Mouse (Mus musculus): Measurements from ENCODE around the gene Lgals3bp. TPM values are rescaled to one million over a fixed set of nuclear protein-coding genes. Genes with fewer than 3 reads are reported as not detected.
A peak's percentile ranks its signal among the peaks of the same experiment; 100 is the strongest.

Gene Lgals3bp
- total RNA-seq, 1 experiment, result 1.5 TPM

GRCm38 (mm10) chr11:118348419-118348818 lies 53.5 kb downstream of the Lgals3bp start:
- no peak overlapping the region for H3K27ac ChIP-seq (ENCODE audit: insufficient read depth, low read depth, low read length, poor library complexity, severe bottlenecking)
- peaks cover 3 to 13% of the 10 kb centered on the region in 2 experiments for H3K4me1 ChIP-seq (ENCODE audit: control insufficient read depth in 2 of 2, insufficient read depth in 2 of 2, low read length in 2 of 2, poor library complexity in 1 of 2)
- no peaks in the 10 kb centered on the region for H3K9me3 ChIP-seq (ENCODE audit: control insufficient read depth, insufficient read depth, low read depth, low read length)
- H3K36me3 ChIP-seq (ENCODE audit: control insufficient read depth, insufficient read depth, low read length, poor library complexity, severe bottlenecking), result no peaks in the 10 kb centered on the region
- no peak for DNase-seq (ENCODE audit: low read depth, low spot score)
- 0 out of 4 replicates have a peak overlapping the region, but pooled peaks of 1 of the 2 experiments have one; percentile 16 for H3K4me3 ChIP-seq (ENCODE audit: insufficient read depth in 1 of 2, low read depth in 1 of 2, low read length in 2 of 2, poor library complexity in 1 of 2, severe bottlenecking in 1 of 2)
- in situ Hi-C loops (cut with MboI; ENCODE audit: low sequenced_read_pairs in 2 of 2, unreplicated experiment in 2 of 2), result no loop called here
- no peak for TF ChIP-seq HCFC1 (IDR thresholded peaks at IDR 0.05; ENCODE audit: borderline replicate concordance, insufficient read depth, low read length)
- TF ChIP-seq ZNF384 (IDR thresholded peaks at IDR 0.05; ENCODE audit: low read depth, low read length), result no peak
- no peak for TF ChIP-seq CHD2 (IDR thresholded peaks at IDR 0.05; ENCODE audit: low read depth, low read length)
- no peak for TF ChIP-seq MAFK (IDR thresholded peaks at IDR 0.05; ENCODE audit: insufficient read depth, low read depth, low read length)
- TF ChIP-seq ZC3H11A (IDR thresholded peaks at IDR 0.05; ENCODE audit: borderline replicate concordance, low read depth, low read length), result no peak
- no peak overlapping the region for H3K9ac ChIP-seq (ENCODE audit: insufficient read depth, low read depth, low read length, poor library complexity, severe bottlenecking)

GRCm38 (mm10) chr11:118347911-118348310 lies 54.0 kb downstream of the Lgals3bp start:
- no peaks in the 10 kb centered on the region for H3K36me3 ChIP-seq (ENCODE audit: control insufficient read depth, insufficient read depth, low read length, poor library complexity, severe bottlenecking)
- in situ Hi-C loops (cut with MboI; ENCODE audit: low sequenced_read_pairs in 2 of 2, unreplicated experiment in 2 of 2), result no loop called here
- no peak overlapping the region for H3K4me3 ChIP-seq (ENCODE audit: insufficient read depth in 1 of 2, low read depth in 1 of 2, low read length in 2 of 2, poor library complexity in 1 of 2, severe bottlenecking in 1 of 2)
- peaks cover 3 to 13% of the 10 kb centered on the region in 2 experiments for H3K4me1 ChIP-seq (ENCODE audit: control insufficient read depth in 2 of 2, insufficient read depth in 2 of 2, low read length in 2 of 2, poor library complexity in 1 of 2)
- TF ChIP-seq MAFK (IDR thresholded peaks at IDR 0.05; ENCODE audit: insufficient read depth, low read depth, low read length), result no peak
- no peak for TF ChIP-seq ZNF384 (IDR thresholded peaks at IDR 0.05; ENCODE audit: low read depth, low read length)
- TF ChIP-seq ZC3H11A (IDR thresholded peaks at IDR 0.05; ENCODE audit: borderline replicate concordance, low read depth, low read length), result no peak
- TF ChIP-seq CHD2 (IDR thresholded peaks at IDR 0.05; ENCODE audit: low read depth, low read length), result no peak
- no peak for TF ChIP-seq HCFC1 (IDR thresholded peaks at IDR 0.05; ENCODE audit: borderline replicate concordance, insufficient read depth, low read length)
- no peak for DNase-seq (ENCODE audit: low read depth, low spot score)
- H3K27ac ChIP-seq (ENCODE audit: insufficient read depth, low read depth, low read length, poor library complexity, severe bottlenecking), result no peak overlapping the region
- no peak overlapping the region for H3K9ac ChIP-seq (ENCODE audit: insufficient read depth, low read depth, low read length, poor library complexity, severe bottlenecking)
- no peaks in the 10 kb centered on the region for H3K9me3 ChIP-seq (ENCODE audit: control insufficient read depth, insufficient read depth, low read depth, low read length)

GRCm38 (mm10) chr11:118347391-118347790 lies 54.5 kb downstream of the Lgals3bp start:
- no peak overlapping the region for H3K4me3 ChIP-seq (ENCODE audit: insufficient read depth in 1 of 2, low read depth in 1 of 2, low read length in 2 of 2, poor library complexity in 1 of 2, severe bottlenecking in 1 of 2)
- TF ChIP-seq ZC3H11A (IDR thresholded peaks at IDR 0.05; ENCODE audit: borderline replicate concordance, low read depth, low read length) (no peak), MAFK (IDR thresholded peaks at IDR 0.05; ENCODE audit: insufficient read depth, low read depth, low read length) (no peak), ZNF384 (IDR thresholded peaks at IDR 0.05; ENCODE audit: low read depth, low read length) (no peak), HCFC1 (IDR thresholded peaks at IDR 0.05; ENCODE audit: borderline replicate concordance, insufficient read depth, low read length) (no peak), CHD2 (IDR thresholded peaks at IDR 0.05; ENCODE audit: low read depth, low read length) (no peak)
- in situ Hi-C loops (cut with MboI; ENCODE audit: low sequenced_read_pairs in 2 of 2, unreplicated experiment in 2 of 2), result no loop called here
- H3K27ac ChIP-seq (ENCODE audit: insufficient read depth, low read depth, low read length, poor library complexity, severe bottlenecking), result no peak overlapping the region
- no peaks in the 10 kb centered on the region for H3K36me3 ChIP-seq (ENCODE audit: control insufficient read depth, insufficient read depth, low read length, poor library complexity, severe bottlenecking)
- no peak overlapping the region for H3K9ac ChIP-seq (ENCODE audit: insufficient read depth, low read depth, low read length, poor library complexity, severe bottlenecking)
- H3K4me1 ChIP-seq (ENCODE audit: control insufficient read depth in 2 of 2, insufficient read depth in 2 of 2, low read length in 2 of 2, poor library complexity in 1 of 2), result peaks cover 3 to 13% of the 10 kb centered on the region in 2 experiments
- DNase-seq (ENCODE audit: low read depth, low spot score), result no peak
- H3K9me3 ChIP-seq (ENCODE audit: control insufficient read depth, insufficient read depth, low read depth, low read length), result no peaks in the 10 kb centered on the region

- Histone ChIP-seq H3K36me3 (ENCODE audit: control insufficient read depth, insufficient read depth, low read length, poor library complexity, severe bottlenecking) (no peaks in the 10 kb centered on the region), H3K27ac (ENCODE audit: insufficient read depth, low read depth, low read length, poor library complexity, severe bottlenecking) (no peak overlapping the region), H3K9ac (ENCODE audit: insufficient read depth, low read depth, low read length, poor library complexity, severe bottlenecking) (no peak overlapping the region), H3K4me3 (ENCODE audit: insufficient read depth in 1 of 2, low read depth in 1 of 2, low read length in 2 of 2, poor library complexity in 1 of 2, severe bottlenecking in 1 of 2) (no peak overlapping the region), H3K9me3 (ENCODE audit: control insufficient read depth, insufficient read depth, low read depth, low read length) (no peaks in the 10 kb centered on the region), H3K4me1 (ENCODE audit: control insufficient read depth in 2 of 2, insufficient read depth in 2 of 2, low read length in 2 of 2, poor library complexity in 1 of 2) (peaks cover 6 to 17% of the 10 kb centered on the region in 2 experiments)
- no peak for TF ChIP-seq CHD2 (IDR thresholded peaks at IDR 0.05; ENCODE audit: low read depth, low read length)
- no peak for TF ChIP-seq ZC3H11A (IDR thresholded peaks at IDR 0.05; ENCODE audit: borderline replicate concordance, low read depth, low read length)
- no peak for TF ChIP-seq ZNF384 (IDR thresholded peaks at IDR 0.05; ENCODE audit: low read depth, low read length)
- TF ChIP-seq MAFK (IDR thresholded peaks at IDR 0.05; ENCODE audit: insufficient read depth, low read depth, low read length), result no peak
- no peak for TF ChIP-seq HCFC1 (IDR thresholded peaks at IDR 0.05; ENCODE audit: borderline replicate concordance, insufficient read depth, low read length)
- in situ Hi-C loops (cut with MboI; ENCODE audit: low sequenced_read_pairs in 2 of 2, unreplicated experiment in 2 of 2), result no loop called here
- no peak for DNase-seq (ENCODE audit: low read depth, low spot score)
These were observed 55.3 kb downstream of the Lgals3bp start for GRCm38 (mm10) chr11:118346395-118347096.

All from ES-E14 (cell line).